Mouse (Mus musculus): ENCODE measurements around the gene Cacna1b. TPM values are rescaled to one million over a fixed set of nuclear protein-coding genes. Genes with fewer than 3 reads are reported as not detected.

Cacna1b gene
- total and polyA plus RNA-seq, 2 experiments from 2014 or later = 0.31 TPM; not detected in 1

- 59% methylated on average over 7 of the region's 7 CpGs for WGBS
These were observed 15.1 kb downstream of the Cacna1b start for GRCm38 (mm10) chr2:24747878-24748277.

GRCm38 (mm10) chr2:24739701-24740100, 23.3 kb downstream of the Cacna1b start:
- Histone ChIP-seq H3K9me3 (replicated peaks; ENCODE audit: control insufficient read depth, low read length) (no peaks in the 10 kb centered on the region), H3K27me3 (ENCODE audit: control insufficient read depth, insufficient read depth, low read length) (no peaks in the 10 kb centered on the region), H3K4me1 (ENCODE audit: control insufficient read depth, insufficient read depth) (no peaks in the 10 kb centered on the region), H3K27ac (ENCODE audit: low read depth) (no peak overlapping the region), H3K9ac (replicated peaks; ENCODE audit: low read depth, low read length) (no peak overlapping the region), H3K4me2 (ENCODE audit: low read depth, low read length) (no peak overlapping the region), H3K36me3 (replicated peaks; ENCODE audit: control insufficient read depth, insufficient read depth, low read length) (no peaks in the 10 kb centered on the region), H3K4me3 (ENCODE audit: low read depth, low read length) (no peak overlapping the region)
- 82% methylated on average over 5 of the region's 5 CpGs for WGBS
- DNase-seq (ENCODE audit: low spot score) (no peak), ATAC-seq (ENCODE audit: insufficient read depth, low read depth) (no peak)
- no peak for TF ChIP-seq EP300 (IDR thresholded peaks at IDR 0.05; ENCODE audit: low read depth)
- TF ChIP-seq CTCF (IDR thresholded peaks at IDR 0.05; ENCODE audit: low read depth) = no peak

More at GRCm38 (mm10) chr2:24747878-24748277, 15.1 kb downstream of the Cacna1b start:
- no peaks in the 10 kb centered on the region for H3K9me3 ChIP-seq (replicated peaks; ENCODE audit: control insufficient read depth, low read length)
- no peak overlapping the region for H3K27ac ChIP-seq (ENCODE audit: low read depth)
- H3K4me2 ChIP-seq (ENCODE audit: low read depth, low read length) = no peak overlapping the region
- no peak overlapping the region for H3K4me3 ChIP-seq (ENCODE audit: low read depth, low read length)
- no peak overlapping the region for H3K9ac ChIP-seq (replicated peaks; ENCODE audit: low read depth, low read length)
- no peaks in the 10 kb centered on the region for H3K36me3 ChIP-seq (replicated peaks; ENCODE audit: control insufficient read depth, insufficient read depth, low read length)
- DNase-seq (ENCODE audit: low spot score) (no peak), ATAC-seq (ENCODE audit: insufficient read depth, low read depth) (no peak)
- TF ChIP-seq EP300 (IDR thresholded peaks at IDR 0.05; ENCODE audit: low read depth) (no peak), CTCF (IDR thresholded peaks at IDR 0.05; ENCODE audit: low read depth) (no peak)
- H3K4me1 ChIP-seq (ENCODE audit: control insufficient read depth, insufficient read depth) = no peaks in the 10 kb centered on the region
- H3K27me3 ChIP-seq (ENCODE audit: control insufficient read depth, insufficient read depth, low read length) = no peaks in the 10 kb centered on the region

- TF ChIP-seq EP300 (IDR thresholded peaks at IDR 0.05; ENCODE audit: low read depth) (no peak), CTCF (IDR thresholded peaks at IDR 0.05; ENCODE audit: low read depth) (no peak)
- DNase-seq (ENCODE audit: low spot score) (no peak), ATAC-seq (ENCODE audit: insufficient read depth, low read depth) (no peak)
- Histone ChIP-seq H3K4me1 (ENCODE audit: control insufficient read depth, insufficient read depth) (no peaks in the 10 kb centered on the region), H3K27me3 (ENCODE audit: control insufficient read depth, insufficient read depth, low read length) (no peaks in the 10 kb centered on the region), H3K9me3 (replicated peaks; ENCODE audit: control insufficient read depth, low read length) (no peaks in the 10 kb centered on the region), H3K4me2 (ENCODE audit: low read depth, low read length) (no peak overlapping the region), H3K4me3 (ENCODE audit: low read depth, low read length) (no peak overlapping the region), H3K9ac (replicated peaks; ENCODE audit: low read depth, low read length) (no peak overlapping the region), H3K27ac (ENCODE audit: low read depth) (no peak overlapping the region), H3K36me3 (replicated peaks; ENCODE audit: control insufficient read depth, insufficient read depth, low read length) (no peaks in the 10 kb centered on the region)
- WGBS = 64% methylated on average over 4 of the region's 4 CpGs
These were observed 29.8 kb downstream of the Cacna1b start for GRCm38 (mm10) chr2:24733157-24733556.

DNA sequence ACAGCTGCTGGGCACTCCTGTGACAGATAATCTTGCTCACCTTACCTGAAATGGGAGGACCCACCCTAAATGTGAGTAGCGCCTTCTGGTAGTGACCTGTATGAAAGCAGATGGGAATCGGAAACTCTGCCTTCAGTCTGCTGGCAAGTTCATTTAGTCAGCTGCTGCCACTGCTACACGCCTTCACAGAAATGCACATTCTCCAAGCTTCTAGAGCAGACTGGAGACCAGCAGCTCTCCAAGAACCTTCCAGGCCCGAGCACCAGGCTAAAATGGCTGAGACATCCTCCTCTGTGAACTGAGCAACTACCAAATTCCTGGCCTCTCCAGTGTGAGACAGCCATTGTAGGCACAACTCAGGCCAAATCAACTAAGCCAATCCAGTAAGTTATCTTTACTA, 37.1 kb downstream of the Cacna1b start:
- no peak overlapping the region for H3K27ac ChIP-seq (ENCODE audit: low read depth)
- H3K9me3 ChIP-seq (replicated peaks; ENCODE audit: control insufficient read depth, low read length) = no peaks in the 10 kb centered on the region
- H3K36me3 ChIP-seq (replicated peaks; ENCODE audit: control insufficient read depth, insufficient read depth, low read length) = no peaks in the 10 kb centered on the region
- no peaks in the 10 kb centered on the region for H3K27me3 ChIP-seq (ENCODE audit: control insufficient read depth, insufficient read depth, low read length)
- no peaks in the 10 kb centered on the region for H3K4me1 ChIP-seq (ENCODE audit: control insufficient read depth, insufficient read depth)
- no peak for DNase-seq (ENCODE audit: low spot score)
- ATAC-seq (ENCODE audit: insufficient read depth, low read depth) = no peak
- no peak overlapping the region for H3K4me3 ChIP-seq (ENCODE audit: low read depth, low read length)
- 77% methylated on average over 4 of the region's 4 CpGs for WGBS
- TF ChIP-seq CTCF (IDR thresholded peaks at IDR 0.05; ENCODE audit: low read depth) = no peak
- TF ChIP-seq EP300 (IDR thresholded peaks at IDR 0.05; ENCODE audit: low read depth) = no peak
- no peak overlapping the region for H3K4me2 ChIP-seq (ENCODE audit: low read depth, low read length)
- H3K9ac ChIP-seq (replicated peaks; ENCODE audit: low read depth, low read length) = no peak overlapping the region

DNA sequence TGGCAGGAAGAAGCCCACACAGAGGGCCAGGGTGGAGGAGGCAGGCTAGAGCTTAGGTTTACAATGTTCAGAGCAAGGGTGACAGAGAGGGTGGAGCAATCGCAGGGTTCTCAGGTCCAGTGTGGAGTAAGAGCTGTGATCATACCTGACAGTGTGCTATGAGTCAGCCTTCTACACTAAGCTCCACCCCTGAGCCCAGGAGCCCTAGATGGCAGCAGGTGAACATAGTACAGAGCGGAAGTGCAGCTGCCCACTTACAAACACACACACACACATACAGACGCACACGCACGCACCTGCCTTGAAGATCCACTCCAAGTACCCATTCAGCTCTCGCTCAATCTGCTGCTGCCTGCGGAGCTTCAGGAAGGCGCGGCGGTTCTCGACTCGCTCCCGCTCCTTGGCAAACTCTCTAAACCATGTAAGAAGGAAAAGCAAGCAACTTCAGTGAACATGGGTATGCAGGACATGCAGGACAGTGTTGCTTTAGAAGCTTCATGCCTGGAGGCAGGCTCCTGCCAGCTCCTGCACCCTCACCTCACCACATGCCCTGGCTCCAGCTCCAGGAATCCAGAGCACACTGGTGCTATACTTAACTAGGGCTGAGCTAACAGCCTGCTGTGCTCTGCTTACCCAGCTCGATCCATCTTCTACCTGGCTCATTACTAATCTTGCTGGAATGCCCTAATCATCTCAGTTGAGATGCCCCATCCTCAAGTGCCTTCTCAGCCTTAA, 43.1 kb downstream of the Cacna1b start:
- H3K4me3 ChIP-seq (ENCODE audit: low read depth, low read length) = no peak overlapping the region
- H3K9me3 ChIP-seq (replicated peaks; ENCODE audit: control insufficient read depth, low read length) = no peaks in the 10 kb centered on the region
- H3K27ac ChIP-seq (ENCODE audit: low read depth) = no peak overlapping the region
- H3K27me3 ChIP-seq (ENCODE audit: control insufficient read depth, insufficient read depth, low read length) = no peaks in the 10 kb centered on the region
- 84% methylated on average over 14 of the region's 14 CpGs for WGBS
- no peak for DNase-seq (ENCODE audit: low spot score)
- ATAC-seq (ENCODE audit: insufficient read depth, low read depth) = no peak
- no peaks in the 10 kb centered on the region for H3K36me3 ChIP-seq (replicated peaks; ENCODE audit: control insufficient read depth, insufficient read depth, low read length)
- H3K9ac ChIP-seq (replicated peaks; ENCODE audit: low read depth, low read length) = no peak overlapping the region
- TF ChIP-seq CTCF (IDR thresholded peaks at IDR 0.05; ENCODE audit: low read depth) (no peak), EP300 (IDR thresholded peaks at IDR 0.05; ENCODE audit: low read depth) (no peak)
- no peak overlapping the region for H3K4me2 ChIP-seq (ENCODE audit: low read depth, low read length)
- peaks cover 5% of the 10 kb centered on the region; the same call in 1 of the 2 replicates for H3K4me1 ChIP-seq (ENCODE audit: control insufficient read depth, insufficient read depth)

DNA sequence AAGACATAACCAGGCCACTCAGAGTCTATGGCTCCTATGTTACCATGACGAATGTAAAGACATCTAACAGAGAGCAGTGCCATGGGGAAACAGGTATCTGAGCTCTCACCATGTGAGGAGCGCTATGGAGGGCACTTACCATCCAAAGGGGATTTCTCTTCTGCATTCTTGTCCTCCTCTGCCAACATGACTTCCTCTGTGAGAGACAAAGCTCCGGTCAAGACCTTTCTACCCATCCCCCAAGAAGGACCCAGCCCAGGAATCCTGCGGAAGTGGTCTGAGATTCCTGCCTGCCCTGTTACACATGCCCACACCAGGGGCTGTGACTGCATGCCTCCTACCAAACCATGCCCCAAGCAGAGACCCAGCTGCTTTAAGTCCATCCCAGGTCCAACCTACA, 44.0 kb downstream of the Cacna1b start:
- Histone ChIP-seq H3K9ac (replicated peaks; ENCODE audit: low read depth, low read length) (no peak overlapping the region), H3K4me3 (ENCODE audit: low read depth, low read length) (no peak overlapping the region), H3K27me3 (ENCODE audit: control insufficient read depth, insufficient read depth, low read length) (no peaks in the 10 kb centered on the region), H3K9me3 (replicated peaks; ENCODE audit: control insufficient read depth, low read length) (no peaks in the 10 kb centered on the region), H3K4me2 (ENCODE audit: low read depth, low read length) (no peak overlapping the region), H3K36me3 (replicated peaks; ENCODE audit: control insufficient read depth, insufficient read depth, low read length) (no peaks in the 10 kb centered on the region), H3K27ac (ENCODE audit: low read depth) (no peak overlapping the region), H3K4me1 (ENCODE audit: control insufficient read depth, insufficient read depth) (peaks cover 6% of the 10 kb centered on the region; the same call in 1 of the 2 replicates)
- TF ChIP-seq CTCF (IDR thresholded peaks at IDR 0.05; ENCODE audit: low read depth) (no peak), EP300 (IDR thresholded peaks at IDR 0.05; ENCODE audit: low read depth) (no peak)
- DNase-seq (ENCODE audit: low spot score) (no peak), ATAC-seq (ENCODE audit: insufficient read depth, low read depth) (no peak)
- 62% methylated on average over 4 of the region's 4 CpGs for WGBS

Data from heart, postnatal 0 days (tissue).